Mouse (Mus musculus): ENCODE measurements at regions not wholly inside any gene's neighbourhood (a gene's known extent, or its start where the extent isn't known, plus 50 kb on each side); places are given as distances from the start of the nearest gene placed in this dataset.

- DNase-seq (ENCODE audit: low read depth, low spot score) = no peak
Observed at GRCm38 (mm10) chr7:113156861-113157747, 50.2 kb upstream of the Arntl start.

All from A20 (cell line).